Mouse (Mus musculus) retina, postnatal 7 days (tissue): ENCODE measurements at regions not wholly inside any gene's neighbourhood (a gene's known extent, or its start where the extent isn't known, plus 50 kb on each side); places are given as distances from the start of the nearest gene placed in this dataset.

Source experiments
- DNase-seq: peaks from one replicate; pipeline ENCODE4 v3.0.0-alpha.2; 2012; ENCODE audit warnings: low read depth, low spot score

DNA sequence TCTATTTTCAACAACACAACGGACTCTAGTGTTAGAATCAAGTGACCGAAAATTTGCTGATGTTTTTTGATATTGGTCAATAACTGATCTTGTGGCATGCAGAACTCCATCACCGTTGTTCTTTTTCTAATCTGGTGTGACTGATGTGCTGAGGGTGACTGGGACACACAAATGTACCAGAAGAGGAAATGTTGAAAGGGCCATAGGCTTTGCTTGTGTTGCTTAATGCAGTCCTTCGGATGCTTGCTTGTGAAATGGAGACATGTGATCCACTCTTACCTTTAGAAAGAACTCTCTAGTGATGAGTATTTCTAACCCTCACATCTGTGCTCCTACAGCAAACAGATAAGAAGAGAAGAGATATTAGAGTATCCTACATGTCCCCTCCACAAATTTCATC lies 145.9 kb upstream of the Thbs1 start:
- no peak for DNase-seq

DNA sequence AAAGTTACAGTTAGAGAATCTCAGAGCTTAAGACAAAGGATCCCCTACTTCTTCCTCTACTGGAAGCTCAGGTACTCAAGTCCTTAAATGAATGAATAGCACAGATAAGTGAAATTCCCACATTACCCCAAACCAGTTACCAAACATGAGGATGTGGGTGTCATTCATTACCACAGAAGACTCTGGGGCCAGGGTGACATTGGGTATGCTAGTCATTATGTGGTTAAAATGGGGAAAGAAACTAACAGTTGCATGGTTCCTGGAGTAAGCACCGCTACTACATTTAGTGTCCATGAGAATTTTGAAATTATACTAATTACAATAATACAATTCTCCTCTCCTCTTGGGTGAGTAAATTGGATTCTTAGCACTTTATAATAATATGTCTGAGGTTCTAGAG lies 142.9 kb upstream of the Thbs1 start:
- DNase-seq, result no peak

DNA sequence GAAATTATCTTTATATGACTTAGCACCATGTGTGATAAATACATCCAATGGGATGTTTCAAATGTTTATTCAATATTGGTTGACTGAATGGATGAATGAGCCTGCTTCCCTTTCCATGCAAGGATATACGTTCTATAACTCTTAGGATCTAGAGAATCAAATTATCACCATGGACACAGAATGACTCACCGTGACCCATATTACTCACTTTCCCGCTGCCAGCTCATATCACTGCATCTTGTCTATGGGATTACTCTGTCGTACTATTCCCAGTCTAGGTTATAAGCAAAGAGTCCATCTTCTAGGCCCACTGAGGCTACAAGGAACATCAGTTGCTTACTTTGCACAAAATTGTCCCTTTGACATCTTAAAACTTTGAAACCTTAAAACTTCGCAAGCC lies 141.0 kb upstream of the Thbs1 start:
- no peak for DNase-seq

DNA sequence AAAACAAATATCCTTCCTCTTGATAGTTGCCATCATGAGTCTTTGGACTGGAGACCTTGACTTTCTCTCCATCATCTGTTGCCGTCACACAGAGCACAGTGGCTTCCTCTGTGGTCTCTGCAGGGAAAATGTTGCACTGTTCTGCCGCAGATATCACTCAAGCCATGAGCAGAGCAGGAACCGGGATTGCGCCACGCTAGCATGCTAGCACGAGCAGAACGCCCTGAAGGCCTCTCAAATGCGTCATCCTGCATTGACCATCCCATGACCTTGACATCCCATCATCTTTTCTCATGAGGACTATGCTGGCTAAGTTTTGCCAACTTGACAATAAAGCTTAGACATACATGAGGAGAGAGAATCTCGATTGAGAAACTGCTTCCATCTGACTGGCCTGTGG lies 134.6 kb upstream of the Thbs1 start:
- no peak for DNase-seq

DNA sequence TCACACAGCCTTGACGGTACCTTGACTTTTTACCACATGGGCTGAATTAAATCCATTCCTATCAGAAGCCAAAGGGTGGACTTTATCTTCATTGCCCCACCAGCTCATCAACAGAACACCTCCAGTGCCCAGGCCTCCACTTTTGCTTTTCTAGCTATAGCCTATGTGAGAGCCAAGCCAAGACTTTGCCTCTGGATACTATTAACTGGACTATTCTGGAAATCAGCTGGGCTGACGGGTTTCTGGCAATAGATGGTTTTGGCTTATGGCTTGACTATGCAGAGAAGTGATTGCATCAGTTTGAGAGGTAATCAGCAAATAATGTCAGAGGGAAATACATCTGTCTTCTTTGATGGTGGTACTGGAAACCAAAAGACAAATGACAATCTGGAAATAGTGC lies 130.8 kb upstream of the Thbs1 start:
- DNase-seq, result no peak

DNA sequence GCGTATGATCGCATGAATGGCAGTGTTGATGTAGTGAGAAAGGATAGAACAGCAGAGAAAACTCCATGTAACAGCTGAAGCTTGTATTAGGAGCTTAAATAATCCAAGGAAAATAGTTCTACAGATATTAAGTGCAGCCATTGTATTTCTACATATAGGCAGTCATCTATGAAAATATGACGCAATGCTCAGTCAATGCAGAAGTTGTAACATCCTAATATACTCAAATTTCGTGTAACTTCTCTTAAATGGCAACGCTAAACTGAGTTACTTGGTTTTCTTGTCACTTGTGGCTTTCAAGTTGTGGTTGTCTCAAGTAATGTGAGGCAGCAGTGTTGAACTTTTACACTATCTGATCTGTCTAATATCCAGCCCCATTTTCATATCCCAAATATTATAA lies 127.1 kb upstream of the Thbs1 start:
- no peak for DNase-seq

DNA sequence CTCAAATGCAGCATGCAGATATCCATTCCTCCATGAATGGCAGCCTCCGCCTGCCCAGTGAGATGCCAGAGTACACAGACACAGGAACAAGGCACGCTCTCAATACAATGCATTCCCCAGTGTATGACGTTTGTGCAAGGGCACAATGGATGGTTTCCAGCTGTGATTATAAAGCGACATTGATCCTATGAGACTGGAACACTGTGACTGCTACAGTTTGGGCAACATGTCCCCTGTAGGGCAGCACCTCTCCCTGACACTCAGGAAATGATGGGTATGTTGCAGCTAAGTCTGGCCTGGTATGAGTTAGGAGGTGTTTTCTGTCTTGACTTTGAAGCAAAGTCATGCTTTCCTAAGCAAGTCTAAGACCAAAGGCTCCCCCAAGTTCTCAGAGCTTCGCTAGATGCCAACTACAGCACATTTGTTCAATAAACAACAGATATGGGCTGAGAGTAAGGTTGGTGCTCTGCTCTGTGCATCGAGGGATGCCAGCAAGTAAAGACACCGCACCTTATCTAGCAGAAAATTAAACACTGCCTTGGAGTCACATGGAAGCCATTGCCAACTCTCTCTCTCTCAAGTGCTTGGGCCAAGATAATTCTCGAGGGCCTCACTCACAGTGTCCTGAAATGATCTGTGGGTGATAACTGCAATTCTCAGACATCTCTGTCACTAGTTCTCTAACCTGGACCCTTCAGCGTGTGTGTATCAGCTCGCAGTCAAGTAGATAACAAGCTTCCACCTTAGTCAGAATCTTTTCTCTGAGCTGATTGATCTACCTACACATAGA lies 124.1 kb upstream of the Thbs1 start:
- no peak for DNase-seq

DNA sequence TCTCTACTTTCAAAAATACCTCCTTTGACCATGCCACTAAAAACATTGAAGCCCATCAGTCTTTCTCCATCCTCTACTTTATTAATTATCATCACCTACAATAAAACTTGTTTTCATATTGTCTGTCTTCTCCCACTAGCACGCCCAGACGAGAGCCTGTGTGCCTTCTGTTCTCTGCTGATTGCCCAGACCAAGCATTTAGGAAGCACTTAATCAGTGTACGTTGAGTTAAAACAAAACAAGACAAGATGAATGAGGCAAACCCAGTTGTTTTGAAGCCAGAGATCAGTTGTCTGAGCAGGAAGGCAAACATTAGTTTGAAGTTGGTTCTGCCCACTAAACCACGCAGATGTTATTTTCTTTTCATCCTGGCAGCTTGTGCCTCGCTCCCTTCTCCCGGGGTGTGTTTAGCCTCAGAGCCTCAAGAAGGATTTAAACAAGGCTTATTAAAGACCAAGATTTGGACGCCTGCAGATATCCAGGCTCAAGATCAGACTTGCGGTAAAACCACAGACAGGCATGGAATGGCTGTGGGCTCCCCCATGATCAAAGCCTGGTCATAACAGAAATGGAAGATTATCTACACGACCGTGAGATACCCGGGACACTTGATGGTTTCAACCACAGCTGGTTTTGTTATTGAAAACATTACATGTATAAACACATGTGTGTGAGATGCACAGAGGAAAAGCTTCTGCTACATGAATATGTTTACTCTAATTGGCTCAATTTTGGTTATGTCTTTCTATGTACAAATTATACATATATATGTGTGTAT lies 123.1 kb upstream of the Thbs1 start:
- DNase-seq, result no peak

DNA sequence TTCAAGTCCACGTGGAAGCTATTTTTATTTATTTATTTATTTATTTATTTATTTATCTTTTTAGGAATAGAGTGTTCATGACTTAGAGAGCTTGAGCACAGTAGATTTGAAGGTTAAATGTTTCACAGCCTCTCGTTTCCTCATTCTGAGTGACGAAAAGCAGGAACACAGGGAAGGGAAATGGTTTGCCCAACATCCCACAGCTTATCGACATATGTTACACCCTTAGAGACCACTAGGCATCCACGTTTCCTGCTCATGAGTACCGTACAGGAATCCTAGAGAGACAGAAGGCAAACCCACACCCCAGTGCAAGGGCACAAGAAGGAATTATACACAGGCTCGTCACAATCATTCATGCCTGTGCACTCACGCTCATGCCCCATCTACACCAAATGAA lies 122.5 kb upstream of the Thbs1 start:
- DNase-seq, result no peak

DNA sequence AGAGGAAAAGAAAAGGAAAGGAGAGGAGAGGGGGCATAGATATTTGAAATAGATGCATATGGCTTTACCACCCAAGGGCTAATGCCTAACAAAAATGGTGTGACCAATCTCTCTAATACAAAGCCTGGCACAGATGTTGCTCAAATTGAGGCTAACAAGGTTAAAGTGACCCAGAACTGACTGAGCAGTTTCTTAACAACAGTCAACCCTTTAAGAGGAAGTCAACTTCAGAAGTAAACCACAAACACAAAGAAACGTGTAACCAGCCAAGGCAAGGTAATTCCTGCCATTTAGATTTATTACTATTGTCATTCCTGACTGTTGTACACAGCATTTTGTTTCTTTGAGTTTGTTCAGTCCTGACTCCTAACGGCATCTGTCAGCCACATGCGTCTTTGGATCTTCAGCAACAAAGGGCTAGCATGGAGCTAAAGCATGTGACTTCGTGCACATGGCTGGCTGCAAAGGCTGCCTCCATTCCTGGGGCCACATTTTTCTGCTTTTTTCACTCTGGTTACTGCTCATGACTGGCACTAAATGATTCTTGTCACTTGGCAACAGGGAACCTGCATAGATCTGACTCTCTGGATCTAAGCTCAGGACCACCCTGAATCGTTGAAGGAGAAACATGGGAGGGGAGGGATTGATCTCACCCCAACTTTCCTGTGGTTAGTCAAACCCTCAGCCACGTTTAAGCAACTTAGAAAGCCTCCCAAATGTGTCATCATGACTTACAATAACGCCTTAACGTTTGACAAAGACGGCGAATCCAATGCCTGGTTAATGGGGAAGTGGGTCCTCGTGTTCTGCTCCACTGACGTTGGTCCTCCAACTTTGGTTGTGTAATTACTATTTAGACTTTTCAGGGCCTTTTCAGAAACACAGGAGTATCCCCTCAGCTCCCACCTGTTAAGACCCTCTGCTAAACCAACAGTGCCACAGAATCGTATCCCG lies 115.3 kb upstream of the Thbs1 start:
- no peak for DNase-seq

DNA sequence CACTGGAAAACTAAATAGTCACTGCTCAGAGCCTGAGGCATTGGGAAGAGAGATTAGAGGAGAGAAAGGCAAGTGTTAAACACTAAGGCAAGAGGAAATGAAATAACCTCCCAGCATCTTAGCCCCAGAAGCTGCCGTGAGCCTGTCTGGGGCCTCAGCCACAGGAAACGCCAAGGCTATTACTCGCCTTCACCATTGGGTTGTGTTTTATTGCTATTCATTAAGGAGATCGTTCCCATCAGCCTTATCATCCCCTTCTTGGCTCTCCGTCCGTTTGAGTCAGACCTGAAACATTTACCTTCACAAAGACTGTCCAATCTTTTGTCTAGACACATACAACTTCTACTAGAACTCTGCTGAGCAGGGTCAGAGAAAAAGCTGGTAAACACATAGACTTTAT lies 112.0 kb upstream of the Thbs1 start:
- DNase-seq, result no peak

DNA sequence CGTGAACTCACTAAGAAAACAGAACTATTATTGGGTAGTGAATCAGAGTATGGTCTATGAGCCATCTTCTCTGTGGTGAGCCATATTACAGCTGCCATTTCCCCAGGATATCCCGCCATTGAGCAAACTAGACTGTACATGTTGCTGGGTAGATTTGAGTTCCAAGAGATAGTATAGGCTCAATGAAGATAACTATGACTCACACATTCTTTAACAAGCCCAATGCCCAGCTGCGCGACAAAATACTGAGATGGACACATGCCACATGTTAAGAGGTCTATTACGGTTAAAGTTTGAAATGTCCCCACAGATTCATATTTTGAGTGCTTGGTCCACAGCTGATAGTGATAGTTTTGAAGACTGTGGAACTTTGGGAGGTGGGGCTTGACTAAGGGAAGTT lies 107.5 kb upstream of the Thbs1 start:
- no peak for DNase-seq

DNA sequence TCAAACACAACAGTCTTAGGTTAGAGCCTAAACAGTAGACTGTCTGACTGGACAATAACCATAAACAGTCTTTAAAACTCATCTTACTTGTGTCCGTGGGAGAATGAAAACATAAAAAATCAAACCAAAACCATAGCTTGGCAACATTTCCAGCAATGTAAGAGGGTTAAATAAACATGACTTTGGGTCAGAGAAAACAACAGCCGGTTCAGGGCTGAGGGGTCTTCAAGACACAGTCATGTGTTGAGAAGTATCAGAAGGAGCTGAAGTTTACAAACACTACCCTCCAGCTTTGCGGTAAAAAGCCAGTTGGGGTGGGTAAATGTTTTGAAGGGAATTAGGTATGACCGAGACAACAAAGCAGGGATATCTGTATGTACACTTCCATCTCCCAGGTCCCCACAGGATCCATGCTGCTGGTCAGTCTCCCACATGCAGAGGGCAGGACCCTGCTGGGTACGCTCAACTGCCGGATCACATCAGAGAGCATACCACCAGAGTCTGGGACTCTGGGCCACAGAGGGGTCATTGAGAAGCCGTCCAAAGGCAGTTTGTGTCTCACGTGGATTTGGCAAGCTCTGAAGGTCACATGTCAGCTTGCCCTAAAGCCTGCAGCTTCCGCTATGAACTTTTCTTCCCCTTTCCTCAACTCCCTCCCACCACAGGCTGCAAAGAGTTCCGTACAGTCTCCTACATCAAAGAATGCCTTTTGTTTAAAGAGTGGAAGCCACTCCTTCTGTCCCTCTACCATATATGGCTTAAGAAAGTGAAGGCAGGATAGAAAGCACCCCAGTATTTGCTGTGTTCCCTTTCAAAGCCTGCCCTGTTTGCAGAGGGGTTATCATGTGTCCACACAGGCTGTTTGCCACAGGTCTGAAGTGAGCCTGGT lies 103.9 kb upstream of the Thbs1 start:
- DNase-seq, result no peak

DNA sequence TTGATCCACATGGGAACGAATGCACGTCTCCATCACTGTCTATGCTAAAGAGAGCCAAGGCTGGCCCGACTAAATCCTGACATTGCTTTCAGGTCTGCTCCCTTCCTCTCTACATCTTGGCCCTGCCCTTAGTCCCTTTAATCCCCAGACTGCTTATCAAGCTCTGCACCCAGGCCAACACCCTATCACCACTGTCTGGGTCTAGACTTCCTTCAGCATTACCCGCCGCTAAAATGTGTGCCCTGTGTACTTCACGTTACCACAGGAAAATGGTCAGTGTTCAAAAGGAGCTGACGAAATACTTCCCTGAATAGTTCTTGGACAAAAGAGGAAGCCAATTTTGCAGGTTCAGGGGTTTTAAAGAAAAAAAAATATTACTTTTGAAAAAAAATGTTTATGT lies 100.0 kb upstream of the Thbs1 start:
- no peak for DNase-seq

DNA sequence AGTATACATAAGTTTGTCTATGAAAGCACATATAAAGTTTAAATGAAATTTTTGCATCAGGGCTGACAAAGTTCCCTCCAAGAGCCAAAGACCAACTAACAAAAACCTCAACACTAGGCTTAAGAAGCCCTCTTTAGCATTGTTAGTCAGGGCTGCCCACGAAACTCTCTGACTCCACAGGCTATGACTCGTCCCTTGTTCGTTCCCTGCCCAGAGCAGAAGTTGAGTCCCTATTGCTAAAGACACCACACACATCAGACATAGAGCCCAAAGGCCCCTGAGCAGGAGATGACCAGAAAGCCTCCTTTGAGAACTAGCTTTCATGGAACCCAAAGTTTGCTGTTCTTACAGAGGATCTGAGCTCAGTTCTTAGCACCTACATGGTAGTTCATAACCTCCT lies 99.5 kb upstream of the Thbs1 start:
- DNase-seq, result no peak

DNA sequence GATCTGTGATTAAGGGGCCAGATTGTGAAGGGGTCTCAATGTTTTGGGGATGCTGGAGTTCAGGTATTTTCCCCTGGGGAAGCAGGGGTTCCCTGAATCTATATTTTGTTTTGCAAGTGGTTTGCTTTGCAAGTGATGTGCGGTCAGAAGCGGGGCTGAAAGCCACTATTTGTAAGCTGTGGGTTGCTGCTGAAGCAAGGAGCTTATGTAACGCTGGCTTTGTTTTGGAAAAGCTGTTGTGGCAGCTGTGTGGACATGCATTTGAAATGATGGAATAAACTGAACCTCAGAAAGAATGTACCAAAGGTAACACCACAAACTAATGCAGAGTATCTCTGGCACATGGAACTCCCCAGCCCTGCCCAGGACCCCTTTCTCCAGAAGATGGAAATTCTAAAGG lies 98.5 kb upstream of the Thbs1 start:
- DNase-seq, result no peak

DNA sequence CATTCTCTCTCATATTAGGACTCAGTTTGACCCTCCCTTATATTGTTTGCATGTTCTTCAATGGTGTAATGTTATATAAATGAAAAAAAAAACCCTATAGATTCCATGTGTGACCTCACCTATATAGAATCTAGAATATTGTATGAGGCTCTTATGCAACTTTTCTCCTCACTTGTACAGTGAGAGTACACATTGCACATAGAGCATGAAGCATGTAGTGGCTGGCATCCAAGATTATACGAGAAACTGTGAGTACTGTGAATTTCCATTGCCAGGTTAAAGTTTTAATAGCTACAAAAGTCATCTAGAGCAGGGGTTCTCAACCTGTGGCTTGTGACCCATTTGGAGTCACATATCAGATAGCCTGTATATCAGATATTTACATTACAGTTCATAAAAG lies 96.5 kb upstream of the Thbs1 start:
- DNase-seq, result no peak

DNA sequence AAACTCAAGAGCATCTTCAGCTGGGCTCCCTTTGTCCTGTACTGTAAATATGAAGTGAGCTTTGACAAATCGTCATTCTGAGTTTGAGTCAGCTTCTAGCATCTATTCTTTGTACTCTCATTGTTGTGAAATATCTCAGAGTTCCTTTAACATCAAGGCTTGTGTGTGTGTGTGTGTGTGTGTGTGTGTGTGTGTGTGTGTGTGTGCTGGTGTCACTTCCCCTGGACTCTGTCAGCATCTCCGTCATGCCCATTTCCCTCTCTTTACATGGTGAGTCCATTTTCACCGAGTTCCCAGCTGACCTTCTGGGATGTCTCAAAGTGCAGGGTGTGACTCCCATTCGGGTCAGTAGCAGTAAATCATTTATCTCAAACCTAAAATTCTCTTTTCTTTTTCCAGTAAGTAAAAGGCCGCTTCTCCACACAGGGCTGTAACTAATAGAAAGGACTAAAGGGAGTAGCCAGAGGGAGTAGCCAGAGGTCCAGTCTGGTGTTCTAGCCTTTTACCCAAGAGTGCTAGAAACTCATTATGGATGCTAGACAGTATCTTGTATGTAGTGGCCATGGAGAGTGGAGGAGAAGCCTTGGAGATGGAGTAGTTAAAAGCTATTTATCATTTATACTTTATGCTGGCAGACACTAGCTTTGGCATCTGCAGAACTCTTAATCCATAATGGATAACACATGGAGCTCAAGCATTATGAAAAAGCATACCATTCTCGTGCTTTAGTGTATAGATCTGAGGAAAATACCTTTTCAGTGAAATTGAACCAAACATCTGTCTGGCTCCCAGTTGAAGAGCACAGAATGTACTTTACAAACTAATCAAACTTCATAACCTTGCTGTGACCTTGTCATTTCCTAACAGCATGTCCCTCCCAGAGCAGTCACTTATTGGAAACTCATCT lies 85.6 kb upstream of the Thbs1 start:
- DNase-seq, result no peak

DNA sequence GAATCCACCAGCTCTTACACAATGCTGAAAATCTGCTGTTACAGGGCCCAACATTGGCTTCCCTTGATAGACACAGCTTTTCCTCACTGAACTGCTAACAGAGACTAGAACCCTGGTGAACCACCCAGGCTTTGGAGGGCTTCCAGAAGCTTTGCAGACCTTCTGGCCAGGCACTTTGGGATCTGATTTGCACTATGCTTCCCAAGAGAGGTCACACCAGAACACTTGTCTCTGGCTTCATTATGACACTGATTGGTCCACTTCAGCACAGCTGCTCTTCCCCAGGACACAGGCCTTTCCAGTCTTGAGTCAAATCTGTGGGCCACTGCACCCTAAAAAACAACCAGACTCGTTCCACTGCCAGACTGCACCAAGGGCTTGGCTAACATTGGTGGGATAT lies 82.8 kb upstream of the Thbs1 start:
- DNase-seq, result no peak

DNA sequence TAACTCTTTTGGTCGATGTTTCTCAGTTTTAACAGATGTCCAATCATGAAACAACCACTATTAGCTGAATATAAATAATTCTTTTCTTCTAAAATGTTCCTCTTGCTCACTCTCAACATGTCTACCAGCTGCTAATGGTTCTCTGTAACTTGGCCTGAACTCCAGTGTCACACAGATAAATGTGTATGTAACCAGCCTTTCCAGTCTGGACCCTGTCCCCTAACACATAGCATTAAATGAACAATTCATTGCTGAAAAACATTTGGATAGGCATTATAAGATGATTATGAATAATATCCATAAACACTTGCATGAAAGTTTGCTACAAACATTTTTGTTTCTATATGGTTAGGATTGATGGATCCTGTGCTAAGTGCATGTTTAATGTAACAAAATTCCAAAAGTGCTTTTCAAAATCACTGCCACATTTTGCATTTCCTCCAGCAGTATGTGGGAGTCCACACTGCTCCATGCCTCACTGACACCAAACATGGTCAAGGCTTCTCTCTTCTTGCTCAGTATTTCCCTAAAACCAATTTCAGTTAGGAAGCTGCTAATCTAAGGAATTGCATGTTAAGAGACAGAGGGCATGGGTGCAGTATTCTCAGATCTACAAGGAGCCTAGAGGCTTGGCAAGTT lies 82.1 kb upstream of the Thbs1 start:
- no peak for DNase-seq
